Mouse (Mus musculus) adrenal gland, postnatal 4 days (tissue): Measurements from ENCODE around the gene Cbr3. TPM values are rescaled to one million over a fixed set of nuclear protein-coding genes. Genes with fewer than 3 reads are reported as not detected.

Experiments used
- DNase-seq, 2 experiments: peaks; one replicate each; pipeline ENCODE4 v3.0.0; 2021 to 2022; ENCODE audit warnings: low spot score in 2 of 2, mixed read lengths in 2 of 2
- total RNA-seq, 2 experiments: library from RNA; stranded (reverse); gene quantifications; 2 replicates each; pipeline ENCODE4 v1.2.3; 2021

The Cbr3 gene
- total RNA-seq, 2 experiments from 2014 or later = 4.3 TPM

- peak; percentile 12 to 52 for DNase-seq
Observed at GRCm38 (mm10) chr16:93710924-93711323, 27.9 kb downstream of the Cbr3 start.

GRCm38 (mm10) chr16:93711411-93712188, 28.6 kb downstream of the Cbr3 start, which contains the start of gene Dop1b:
Dop1b (plus strand) TSS chr16:93711904.
- peak; percentile 99 to 100 for DNase-seq

DNA sequence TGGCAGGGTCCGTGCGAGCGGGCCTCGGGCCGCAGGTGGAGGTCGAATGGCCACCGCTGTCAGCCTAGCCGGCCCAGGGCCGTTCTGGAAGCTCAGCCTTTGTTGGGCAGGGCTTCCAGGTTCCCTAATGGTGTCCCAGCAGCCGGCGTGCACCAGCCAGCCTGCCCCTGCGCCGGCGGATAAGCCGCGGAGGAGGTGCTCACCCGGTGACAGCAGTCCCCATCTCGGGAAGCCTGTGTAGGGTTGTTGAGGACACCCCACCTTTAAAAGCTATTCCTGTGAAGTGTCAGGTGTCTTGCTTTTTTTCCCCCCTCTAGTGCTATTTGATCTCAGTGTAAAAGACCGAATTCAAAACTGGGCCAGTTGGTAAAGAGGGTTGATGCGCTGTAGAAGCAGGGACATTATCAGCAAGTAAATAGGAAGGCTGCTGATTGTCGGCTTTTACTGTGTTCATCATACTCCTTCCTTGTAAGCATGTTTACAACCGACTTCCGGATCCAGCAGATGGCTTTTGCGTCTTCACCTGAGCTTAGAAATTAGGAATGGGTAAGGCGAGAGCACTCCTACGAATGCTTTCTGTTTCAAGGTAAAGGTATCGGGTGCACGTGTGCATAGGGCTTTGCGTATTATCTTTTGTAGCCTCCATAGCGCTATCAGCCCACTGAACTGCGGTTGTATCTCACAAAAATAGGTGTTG, 29.3 kb downstream of the Cbr3 start:
- DNase-seq = no peak

DNA sequence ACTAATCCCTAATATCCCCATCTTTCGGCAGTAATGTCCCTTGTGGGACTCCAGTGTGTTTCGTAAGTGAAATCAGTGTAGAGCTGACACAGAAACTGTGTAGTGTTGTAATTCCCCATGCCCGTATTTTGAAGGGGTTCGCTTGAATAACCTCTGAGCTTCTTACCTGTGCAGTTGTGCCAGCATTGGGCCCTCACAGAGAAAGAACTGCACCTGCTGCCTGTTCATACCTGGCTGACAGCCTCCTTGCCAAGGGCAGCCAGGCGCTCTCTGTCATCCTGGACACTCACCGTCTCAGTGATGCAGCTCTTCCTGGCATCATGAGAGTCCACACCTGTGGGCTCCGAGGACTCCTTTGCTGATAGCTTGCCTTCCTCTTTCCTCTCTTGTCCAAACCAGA, 30.0 kb downstream of the Cbr3 start:
- DNase-seq = no peak

GRCm38 (mm10) chr16:93714426-93714825, 31.4 kb downstream of the Cbr3 start:
- no peak for DNase-seq

- DNase-seq = no peak
Observed at GRCm38 (mm10) chr16:93715826-93716225, 32.8 kb downstream of the Cbr3 start.

GRCm38 (mm10) chr16:93717299-93717703, 34.3 kb downstream of the Cbr3 start:
- peak in 1 of 2 experiments; percentile 16 for DNase-seq

DNA sequence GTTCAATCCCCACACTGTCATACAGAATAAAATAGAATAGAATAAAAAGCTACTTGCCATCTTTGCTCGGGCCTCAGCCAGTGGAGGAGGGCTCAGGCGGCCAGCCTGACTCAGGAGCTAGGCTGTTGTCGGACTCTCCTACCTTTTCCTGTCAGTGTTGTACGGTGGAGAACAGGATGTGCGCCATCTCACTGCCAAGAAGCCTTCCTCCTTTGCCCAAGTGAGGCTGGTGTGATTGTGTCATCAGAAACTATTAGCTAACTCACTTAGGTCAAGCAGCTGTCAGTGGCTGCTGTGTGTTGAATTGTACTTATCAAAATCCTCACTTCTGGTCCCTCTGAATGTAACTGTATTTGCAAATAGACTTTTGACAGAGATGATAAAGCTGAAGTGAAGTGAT, 38.8 kb downstream of the Cbr3 start:
- no peak for DNase-seq

DNA sequence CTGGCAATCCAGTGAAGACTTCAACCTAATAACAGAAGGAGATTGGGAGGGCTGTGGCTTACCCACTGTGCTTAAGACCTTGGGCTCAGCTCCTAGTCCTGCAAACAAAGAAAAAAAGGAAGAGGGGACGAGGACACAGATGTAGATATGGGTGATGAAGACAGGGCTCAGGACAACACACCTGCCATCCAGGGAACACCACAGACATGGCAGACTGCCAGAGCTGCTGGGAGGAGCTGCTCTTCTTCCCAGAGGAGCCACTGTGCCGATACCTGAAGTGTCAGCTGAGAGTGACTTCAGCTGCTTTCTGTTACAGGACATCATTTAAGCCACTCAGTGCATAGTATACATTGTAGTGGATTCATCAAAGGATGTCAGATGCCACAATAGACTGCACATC, 39.5 kb downstream of the Cbr3 start:
- no peak for DNase-seq

DNA sequence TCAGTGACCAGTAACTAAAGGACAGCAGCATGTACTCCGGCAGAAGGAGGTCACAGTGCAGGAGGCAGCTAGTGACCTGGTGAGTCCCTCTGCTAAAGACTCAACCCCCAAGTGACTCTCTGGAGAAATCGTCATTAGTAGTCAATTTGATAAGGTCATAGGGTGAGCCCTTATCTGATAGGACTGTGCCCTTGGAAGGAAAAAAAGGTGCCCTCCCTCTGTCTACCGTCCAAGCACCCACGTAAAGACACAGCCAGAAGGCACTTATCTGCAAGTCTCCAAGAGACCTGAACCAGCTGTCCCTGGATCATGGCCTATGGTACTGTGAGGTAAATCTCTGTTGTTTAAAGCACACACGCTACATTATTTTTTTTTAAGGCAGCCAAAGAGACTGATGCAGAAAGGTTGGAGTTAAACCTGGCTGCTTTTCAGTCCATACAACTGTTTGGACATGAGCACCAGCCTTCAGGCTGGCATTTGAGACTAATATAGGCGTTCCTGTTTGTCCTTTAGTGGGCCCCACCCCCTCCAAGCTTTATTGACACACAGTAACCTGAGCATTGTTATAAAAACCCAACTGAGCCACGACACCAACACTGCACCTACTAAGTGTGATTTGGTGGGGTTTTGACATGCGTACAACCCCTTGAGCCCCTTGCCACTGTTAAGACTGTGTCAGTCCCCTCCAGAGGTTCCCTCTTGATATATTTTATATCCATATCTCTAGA, 42.6 kb downstream of the Cbr3 start:
- DNase-seq = no peak

DNA sequence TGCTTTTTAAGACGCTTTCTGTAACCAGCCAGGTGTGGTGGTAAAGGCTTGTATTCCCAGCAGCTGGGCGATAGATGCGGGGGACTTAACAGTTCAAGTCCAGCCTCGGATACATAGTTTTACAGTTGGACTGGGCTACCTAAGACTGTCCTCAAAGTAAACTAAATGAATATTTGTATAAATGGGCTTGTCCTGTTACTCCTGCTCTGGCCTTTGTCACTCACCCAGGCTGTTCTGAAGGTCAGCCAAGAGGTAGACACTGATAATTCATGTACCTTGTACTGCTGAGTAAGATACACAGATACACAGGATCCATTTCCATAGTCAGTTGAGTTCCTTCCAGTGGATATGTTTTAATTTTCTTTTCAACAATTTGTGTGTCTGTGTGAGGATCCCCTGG, 43.2 kb downstream of the Cbr3 start:
- no peak for DNase-seq

- DNase-seq = no peak
Observed at GRCm38 (mm10) chr16:93728676-93729075, 45.7 kb downstream of the Cbr3 start.

- DNase-seq = no peak
Observed at GRCm38 (mm10) chr16:93729801-93730721, 47.0 kb downstream of the Cbr3 start.

GRCm38 (mm10) chr16:93731310-93731709, 48.3 kb downstream of the Cbr3 start:
- no peak for DNase-seq

- no peak for DNase-seq
Observed at GRCm38 (mm10) chr16:93732875-93733569, 50.0 kb downstream of the Cbr3 start.

DNA sequence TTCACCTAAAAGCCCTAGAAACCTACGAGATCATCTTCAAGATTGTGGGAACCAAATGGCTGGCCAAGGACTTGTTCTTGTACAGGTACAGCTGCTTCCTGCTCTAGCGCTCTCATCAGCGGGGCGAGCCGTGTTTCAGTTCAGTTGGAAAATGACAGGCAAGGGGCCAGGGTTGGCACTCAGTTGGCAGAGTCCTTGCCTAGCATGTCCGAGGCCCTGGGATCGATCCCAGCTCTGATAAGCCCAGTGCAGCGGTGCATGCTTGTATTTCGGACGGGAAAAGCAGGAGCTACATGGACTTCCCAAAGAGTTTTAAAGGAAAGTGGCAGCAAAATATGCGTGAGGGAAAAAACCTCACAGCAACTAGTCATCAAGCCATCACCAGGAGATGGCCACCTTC, 56.2 kb downstream of the Cbr3 start:
- no peak for DNase-seq
